Mouse (Mus musculus) bone marrow, adult 2 months (tissue): ENCODE data around the gene Cox6a2. TPM values are rescaled to one million over a fixed set of nuclear protein-coding genes. Genes with fewer than 3 reads are reported as not detected.
"Not testable (repeated sequence)": the region's sequence is repeated elsewhere in the genome, so short reads cannot be mapped to it uniquely, and the experiment has no call there.

Experiments
- H3K27ac ChIP-seq: fragments of 200-500 bp; 2 replicates; pipeline ENCODE4 v1.5.1; 2012; ENCODE audit warnings: low read depth, mild to moderate bottlenecking, control low read depth, inconsistent platforms, low read length; ENCODE audit not compliant: control insufficient read depth, poor library complexity, insufficient read depth
- H3K4me1 ChIP-seq: fragments of 200-500 bp; 2 replicates; pipeline ENCODE4 v1.6.1; 2011; ENCODE audit warnings: low read length; ENCODE audit not compliant: control insufficient read depth, insufficient read depth
- H3K4me3 ChIP-seq: fragments of 200-500 bp; replicated peaks from 2 replicates; pipeline ENCODE3; 2011; ENCODE audit warnings: mild to moderate bottlenecking, low read depth, low read length, control low read depth; ENCODE audit not compliant: control insufficient read depth
- CTCF ChIP-seq: fragments of 200-500 bp; IDR thresholded peaks from 2 replicates; pipeline ENCODE4 v1.5.1; 2011; ENCODE audit warnings: low read length, control low read depth; ENCODE audit not compliant: control insufficient read depth, insufficient read depth
- POLR2A ChIP-seq: fragments of 200-500 bp; IDR thresholded peaks from 2 replicates; pipeline ENCODE4 v1.6.1; 2011; ENCODE audit warnings: low read depth, mild to moderate bottlenecking, control low read depth, low read length, borderline replicate concordance; ENCODE audit not compliant: control insufficient read depth
- WGBS: fragments of 180-500 bp; shearing (Covaris S2); methylation state at CpG from one replicate; pipeline ENCODE4 v1.1.7; 2018; 5-methylcytosine and 5-hydroxymethylcytosine counted together
- polyA plus RNA-seq: library from polyadenylated mRNA; stranded (reverse); fragments of >200 nt; gene quantifications from 2 replicates; pipeline ENCODE4 v1.2.4, GENCODE M21; 2011; ENCODE audit warnings: low replicate concordance; ENCODE audit not compliant: missing spikeins, insufficient read depth, insufficient read length

The Cox6a2 gene
- polyA plus RNA-seq, 1 experiment, result 8.4 TPM

GRCm38 (mm10) chr7:128166391-128166790 lies 39.8 kb downstream of the Cox6a2 start:
- Histone ChIP-seq H3K4me3 (no peak overlapping the region), H3K27ac (no peak overlapping the region), H3K4me1 (no peaks in the 10 kb centered on the region)
- TF ChIP-seq CTCF, result no peak
- no peak for TF ChIP-seq POLR2A
- 88% methylated on average over 7 of the region's 7 CpGs for WGBS

- no peaks in the 10 kb centered on the region; the same call in 1 of the 2 replicates for H3K4me1 ChIP-seq
- no peak overlapping the region for H3K27ac ChIP-seq
- WGBS, result 91% methylated on average over 4 of the region's 4 CpGs
- no peak for TF ChIP-seq POLR2A
- no peak for TF ChIP-seq CTCF
- no peak overlapping the region for H3K4me3 ChIP-seq
These were observed 42.2 kb downstream of the Cox6a2 start for GRCm38 (mm10) chr7:128164001-128164400.

GRCm38 (mm10) chr7:128158688-128159354 lies 47.4 kb downstream of the Cox6a2 start:
- WGBS, result 6% methylated on average over 8 of the region's 8 CpGs
- H3K4me3 ChIP-seq, H3K4me1 ChIP-seq: not testable (repeated sequence)
- peak overlapping the region; percentile 55; the same call in 1 of the 2 replicates for H3K27ac ChIP-seq

Other genes with a start within 250 kb of the Cox6a2 start
- gene Fus, start 238.9 kb downstream of the Cox6a2 start, polyA plus RNA-seq, result 627 and 763 TPM in 2 replicates
- 17.7 and 19.9 TPM in 2 replicates for gene Pycard, start 212.5 kb downstream of the Cox6a2 start, polyA plus RNA-seq
- gene Trim72, start 202.4 kb downstream of the Cox6a2 start, polyA plus RNA-seq, result 0.45 and 1.1 TPM in 2 replicates
- 15.4 and 60.8 TPM in 2 replicates for gene Itgam, start 143.7 kb downstream of the Cox6a2 start, polyA plus RNA-seq
- 8.2 and 16.7 TPM in 2 replicates for gene Gm49368, start 143.7 kb downstream of the Cox6a2 start, polyA plus RNA-seq
- gene Itgax, start 76.8 kb downstream of the Cox6a2 start, polyA plus RNA-seq, result 1.2 and 9.5 TPM in 2 replicates
- 5.9 and 9.8 TPM in 2 replicates for gene Itgad, start 52.0 kb downstream of the Cox6a2 start, polyA plus RNA-seq
- gene Armc5, start 31.0 kb upstream of the Cox6a2 start, polyA plus RNA-seq, result 8.9 and 13.8 TPM in 2 replicates
- 1.3 and 4.7 TPM in 2 replicates for gene 9130023H24Rik, start 31.6 kb upstream of the Cox6a2 start, polyA plus RNA-seq
- 13.9 and 22.2 TPM in 2 replicates for gene Tgfb1i1, start 40.4 kb upstream of the Cox6a2 start, polyA plus RNA-seq
- 2.0 and 3.6 TPM in 2 replicates for gene Slc5a2, start 59.3 kb upstream of the Cox6a2 start, polyA plus RNA-seq
- 20.0 and 37.3 TPM in 2 replicates for gene BC017158, start 91.8 kb upstream of the Cox6a2 start, polyA plus RNA-seq
- 89.2 and 118 TPM in 2 replicates for gene Rgs10, start 212.4 kb upstream of the Cox6a2 start, polyA plus RNA-seq